Mouse (Mus musculus): ENCODE results near the gene Slc24a4.
A peak's percentile ranks its signal among the peaks of the same experiment; 100 is the strongest.
"Not testable (repeated sequence)": the region's sequence is repeated elsewhere in the genome, so short reads cannot be mapped to it uniquely, and the experiment has no call there.

Gene Slc24a4

GRCm38 (mm10) chr12:102251985-102252384, 123.5 kb downstream of the Slc24a4 start:
- DNase-seq: no peak

GRCm38 (mm10) chr12:102252525-102252924, 124.0 kb downstream of the Slc24a4 start:
- DNase-seq: no peak

DNA sequence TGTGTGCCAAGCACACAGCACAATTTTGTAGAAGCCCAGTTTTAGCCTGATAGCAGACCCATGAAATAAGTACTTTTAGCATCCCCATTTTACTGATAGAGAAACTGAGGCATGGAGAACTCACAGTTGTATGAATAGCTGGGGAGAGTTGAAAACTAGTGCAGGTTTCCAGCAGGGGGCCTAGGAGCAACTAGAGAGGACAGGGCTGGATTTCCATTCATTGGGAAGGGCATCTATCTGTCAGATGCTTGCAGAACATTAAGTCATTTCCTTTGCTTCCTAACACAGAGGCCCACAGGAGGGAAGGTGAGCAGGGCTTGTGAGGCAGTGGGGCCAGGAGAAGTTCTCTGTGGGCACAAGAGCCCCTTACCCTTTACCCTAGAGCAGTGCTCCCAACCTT, 126.5 kb downstream of the Slc24a4 start:
- peak; percentile 42 for DNase-seq

GRCm38 (mm10) chr12:102258522-102259112, 130.1 kb downstream of the Slc24a4 start:
- DNase-seq: no peak

- peak; percentile 57 for DNase-seq
Observed at GRCm38 (mm10) chr12:102261933-102262396, 133.4 kb downstream of the Slc24a4 start.

- peak; percentile 59 for DNase-seq
Observed at GRCm38 (mm10) chr12:102262809-102263208, 134.3 kb downstream of the Slc24a4 start.

- DNase-seq: no peak
Observed at GRCm38 (mm10) chr12:102263249-102263648, 134.7 kb downstream of the Slc24a4 start.

- no peak for DNase-seq
Observed at GRCm38 (mm10) chr12:102266433-102266832, 137.9 kb downstream of the Slc24a4 start.

GRCm38 (mm10) chr12:102269144-102269543, 140.6 kb downstream of the Slc24a4 start:
- DNase-seq: no peak

GRCm38 (mm10) chr12:102270776-102271405, 142.4 kb downstream of the Slc24a4 start:
- DNase-seq: no peak

DNA sequence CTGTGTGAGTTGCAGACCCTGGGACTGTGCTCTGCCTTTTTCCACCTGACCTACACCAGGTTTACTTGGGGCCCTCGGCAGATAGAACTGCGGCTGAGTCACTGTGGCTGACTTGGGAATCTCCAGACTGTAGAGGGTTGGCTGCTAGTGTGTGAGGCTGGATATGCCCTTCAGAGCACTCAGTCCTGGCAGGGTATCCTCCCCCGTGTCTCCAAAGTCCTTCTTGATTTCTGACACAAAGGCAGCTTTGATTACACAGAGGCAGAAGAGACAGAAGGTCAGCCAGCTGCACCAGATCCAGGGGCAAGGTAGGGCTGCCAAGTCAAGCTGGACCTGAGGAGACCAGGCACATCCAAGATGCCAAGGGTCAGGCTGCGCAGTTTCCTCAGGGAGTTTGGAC, 142.9 kb downstream of the Slc24a4 start:
- peak; percentile 76 for DNase-seq

DNA sequence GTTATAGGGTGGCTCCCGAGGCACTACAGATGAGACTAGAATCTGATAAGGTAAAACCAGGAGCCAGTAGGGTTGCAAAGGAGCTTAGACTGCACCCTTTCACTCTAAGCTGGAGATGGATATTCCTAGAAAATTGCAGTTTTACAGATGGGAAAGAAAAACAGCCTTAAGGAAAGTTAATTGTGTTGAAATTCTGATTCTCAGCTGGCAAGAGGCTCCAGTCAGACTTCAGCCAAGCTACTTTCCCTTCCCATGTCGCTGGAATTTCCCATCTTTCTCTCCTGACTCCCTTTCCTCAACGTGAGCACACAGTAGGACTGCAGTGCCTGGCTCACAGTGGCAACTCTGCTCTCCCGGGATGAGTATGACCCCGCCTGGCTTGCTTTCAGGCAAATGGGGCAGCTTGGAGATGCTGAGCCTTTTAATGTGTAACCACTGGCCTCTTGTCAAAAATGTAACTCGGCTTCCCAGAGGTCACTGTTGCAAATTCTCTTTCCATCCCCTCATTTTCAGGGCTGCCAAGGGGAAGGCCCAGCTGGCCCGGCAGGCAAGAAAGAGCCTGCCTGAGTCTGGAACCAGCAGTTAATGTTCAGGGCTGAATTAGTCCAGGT, 147.4 kb downstream of the Slc24a4 start:
- peak; percentile 72 for DNase-seq

DNA sequence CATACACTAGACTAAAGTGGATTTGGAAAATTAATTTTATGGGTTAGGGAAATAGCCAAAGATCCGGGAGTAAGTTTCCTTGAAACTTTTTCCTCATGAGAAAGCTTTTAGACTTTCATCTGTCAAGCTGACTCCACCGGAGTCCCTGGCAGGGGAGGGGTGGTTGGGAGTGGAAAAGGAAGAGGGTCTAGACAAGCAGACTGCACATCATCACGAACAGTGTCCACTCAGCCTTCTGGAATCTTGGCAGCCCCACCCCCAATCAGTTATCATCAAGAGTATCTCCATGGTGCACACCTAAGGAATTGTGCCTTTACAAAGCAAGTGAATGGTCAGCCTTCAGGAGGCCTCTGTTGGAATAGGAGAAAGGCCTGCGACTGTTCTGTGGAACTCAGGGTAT, 151.8 kb downstream of the Slc24a4 start:
- not testable (repeated sequence) for DNase-seq

- no peak for DNase-seq
Observed at GRCm38 (mm10) chr12:102280867-102281503, 152.5 kb downstream of the Slc24a4 start.

DNA sequence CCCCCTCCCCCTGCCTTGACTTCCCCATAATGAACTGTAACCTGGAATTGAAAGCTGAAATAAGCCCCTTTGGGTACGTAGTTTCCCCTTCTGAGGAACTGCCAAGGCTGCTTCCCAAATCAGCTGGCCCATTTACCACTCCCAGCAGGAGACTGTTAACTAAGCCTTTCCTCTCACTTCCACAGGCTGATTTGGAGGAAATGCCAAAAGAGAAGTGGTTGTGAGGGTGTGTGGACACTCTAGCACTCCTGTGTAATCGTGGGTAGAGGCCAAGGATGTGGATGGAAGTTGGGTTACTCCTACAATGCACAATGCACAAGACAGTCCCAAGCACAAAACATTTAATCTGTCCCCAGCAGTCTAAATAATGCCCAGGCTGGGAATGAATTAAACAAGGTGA, 153.6 kb downstream of the Slc24a4 start:
- peak; percentile 74 for DNase-seq

GRCm38 (mm10) chr12:102282763-102283482, 154.4 kb downstream of the Slc24a4 start, which contains the start of gene Rin3:
TSS of gene Rin3 (plus strand) at chr12:102283048.
- DNase-seq: peak; percentile 85

DNA sequence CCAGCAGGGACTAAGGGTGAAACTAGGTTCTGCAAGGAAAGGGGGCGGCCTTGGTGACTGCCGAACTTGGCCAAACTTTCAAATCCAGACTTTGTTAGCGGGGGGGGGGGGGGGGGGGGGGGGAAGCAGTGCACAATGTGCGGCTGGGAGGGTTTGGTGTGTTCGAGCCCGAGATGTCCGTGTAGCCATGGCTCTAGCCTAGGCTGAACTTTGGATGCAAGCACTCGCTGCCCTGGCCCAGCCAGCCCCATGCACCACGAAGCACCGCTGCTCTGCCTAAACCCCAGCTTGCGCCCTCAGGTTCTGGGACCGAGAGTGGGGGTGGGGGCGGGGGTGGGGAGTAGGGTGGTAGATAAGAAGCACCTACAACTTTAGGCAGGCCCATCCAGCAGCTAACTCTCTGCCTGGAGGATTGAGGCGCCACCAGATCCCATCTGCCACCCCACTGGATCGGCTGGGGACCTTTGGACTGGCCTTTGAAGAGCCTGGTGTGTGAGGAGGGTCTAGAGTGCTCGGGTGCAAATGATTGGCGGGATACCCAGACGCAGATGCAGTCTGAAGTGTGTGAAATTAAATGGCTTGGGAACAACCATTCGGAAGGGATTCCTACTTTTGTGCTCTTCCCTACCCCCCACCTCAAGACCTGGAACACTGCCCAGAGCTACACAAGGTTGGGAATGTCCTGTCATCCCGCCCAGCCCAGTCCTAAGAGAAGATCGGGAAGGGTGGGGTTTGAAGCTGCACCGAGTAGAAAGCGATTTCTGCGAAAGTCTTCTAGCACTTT, 155.1 kb downstream of the Slc24a4 start:
- DNase-seq: peak; percentile 89

- DNase-seq: no peak
Observed at GRCm38 (mm10) chr12:102284267-102284610, 155.7 kb downstream of the Slc24a4 start.

- DNase-seq: peak; percentile 71
Observed at GRCm38 (mm10) chr12:102284618-102285159, 156.2 kb downstream of the Slc24a4 start.

GRCm38 (mm10) chr12:102285318-102285717, 156.8 kb downstream of the Slc24a4 start:
- no peak for DNase-seq

- DNase-seq: no peak
Observed at GRCm38 (mm10) chr12:102285779-102286178, 157.2 kb downstream of the Slc24a4 start.

All from lung, postnatal 36 days (tissue).